Mouse (Mus musculus): ENCODE data around the gene Cops7b. TPM values are rescaled to one million over a fixed set of nuclear protein-coding genes. Genes with fewer than 3 reads are reported as not detected.

The Cops7b gene
- polyA plus RNA-seq, 1 experiment: 31.7 TPM

DNA sequence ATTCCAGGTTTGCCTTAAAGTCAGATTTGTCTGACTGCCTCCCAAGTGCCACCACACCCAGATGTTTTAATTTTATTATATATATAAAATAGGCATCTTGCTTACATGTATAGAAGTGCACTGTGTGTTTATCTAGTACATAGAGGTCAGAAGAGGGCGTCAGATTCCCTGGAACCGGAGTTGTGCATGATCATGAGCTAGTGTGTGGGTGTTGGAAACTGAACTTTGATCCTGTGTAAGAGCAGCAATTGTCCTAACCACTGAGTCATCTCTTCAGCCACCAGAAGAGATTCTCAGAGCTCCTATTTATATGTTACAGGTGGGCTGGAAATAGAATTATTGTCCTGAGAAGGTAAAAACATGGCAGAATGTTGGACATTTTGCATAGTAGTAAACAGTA lies 17.4 kb downstream of the Cops7b start:
- Histone ChIP-seq H3K27me3 (ENCODE audit: control insufficient read depth, insufficient read depth, low read length, poor library complexity, severe bottlenecking) (no peaks in the 10 kb centered on the region), H3K27ac (ENCODE audit: insufficient read depth, low read length) (no peak overlapping the region), H3K9me3 (replicated peaks; ENCODE audit: control insufficient read depth, insufficient read depth, low read length, poor library complexity, severe bottlenecking) (no peaks in the 10 kb centered on the region), H3K4me3 (ENCODE audit: low read depth, low read length) (no peak overlapping the region), H3K36me3 (ENCODE audit: control insufficient read depth, insufficient read depth, low read length, poor library complexity, severe bottlenecking) (peaks cover 26% of the 10 kb centered on the region), H3K4me1 (ENCODE audit: control insufficient read depth, insufficient read depth, low read length) (no peaks in the 10 kb centered on the region), H3K9ac (ENCODE audit: low read depth, poor library complexity, severe bottlenecking) (no peak overlapping the region)
- TF ChIP-seq EP300 (IDR thresholded peaks at IDR 0.05; ENCODE audit: insufficient read depth, low read depth, low read length) (no peak), POLR2A (IDR thresholded peaks at IDR 0.05; ENCODE audit: insufficient read depth, low read length) (no peak), CTCF (IDR thresholded peaks at IDR 0.05; ENCODE audit: low read depth, low read length) (no peak)

DNA sequence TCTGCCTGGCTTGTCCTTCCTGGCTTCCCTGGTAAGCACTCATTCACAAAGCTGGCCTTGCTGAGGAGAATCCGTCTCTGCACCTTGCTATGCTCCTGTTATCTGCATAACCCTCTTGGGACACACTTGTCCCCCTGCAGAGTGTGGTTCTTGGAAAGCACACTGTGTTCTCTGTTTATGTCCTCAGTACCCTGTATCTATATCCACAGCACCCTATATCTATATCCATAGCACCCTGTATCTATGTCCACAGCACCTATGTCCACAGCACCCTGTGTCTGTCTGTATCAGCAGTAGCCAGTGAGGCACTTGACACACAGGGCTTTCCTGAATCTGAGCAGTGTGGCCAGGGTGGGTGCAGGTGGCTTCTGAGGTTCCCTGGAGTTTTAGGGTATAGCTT lies 28.2 kb downstream of the Cops7b start:
- Histone ChIP-seq H3K27me3 (ENCODE audit: control insufficient read depth, insufficient read depth, low read length, poor library complexity, severe bottlenecking) (no peaks in the 10 kb centered on the region), H3K9me3 (replicated peaks; ENCODE audit: control insufficient read depth, insufficient read depth, low read length, poor library complexity, severe bottlenecking) (no peaks in the 10 kb centered on the region), H3K9ac (ENCODE audit: low read depth, poor library complexity, severe bottlenecking) (no peak overlapping the region), H3K27ac (ENCODE audit: insufficient read depth, low read length) (no peak overlapping the region), H3K4me1 (ENCODE audit: control insufficient read depth, insufficient read depth, low read length) (no peaks in the 10 kb centered on the region), H3K36me3 (ENCODE audit: control insufficient read depth, insufficient read depth, low read length, poor library complexity, severe bottlenecking) (peaks cover 3% of the 10 kb centered on the region), H3K4me3 (ENCODE audit: low read depth, low read length) (no peak overlapping the region)
- TF ChIP-seq CTCF (IDR thresholded peaks at IDR 0.05; ENCODE audit: low read depth, low read length) (no peak), POLR2A (IDR thresholded peaks at IDR 0.05; ENCODE audit: insufficient read depth, low read length) (no peak)

DNA sequence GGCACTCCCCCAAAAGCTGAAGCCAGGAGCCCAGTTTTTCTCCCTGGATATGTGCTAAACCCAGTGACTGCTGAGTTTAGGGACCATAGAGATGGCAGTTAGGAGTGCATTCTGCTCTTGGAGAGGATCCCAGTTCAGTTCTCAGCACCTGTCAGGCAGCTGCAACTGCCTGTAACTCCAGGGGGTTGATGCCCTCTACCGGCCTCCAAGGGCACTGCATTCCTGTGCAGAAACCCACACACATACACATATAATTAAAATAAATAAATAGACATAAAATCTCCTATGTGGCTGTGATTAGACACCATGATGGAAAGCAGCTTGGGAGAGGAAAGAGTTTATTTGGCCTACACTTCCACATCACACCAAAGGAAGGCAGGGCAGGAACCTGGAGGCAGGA lies 29.4 kb downstream of the Cops7b start:
- Histone ChIP-seq H3K9ac (ENCODE audit: low read depth, poor library complexity, severe bottlenecking) (no peak overlapping the region), H3K27me3 (ENCODE audit: control insufficient read depth, insufficient read depth, low read length, poor library complexity, severe bottlenecking) (no peaks in the 10 kb centered on the region), H3K36me3 (ENCODE audit: control insufficient read depth, insufficient read depth, low read length, poor library complexity, severe bottlenecking) (peaks cover 3% of the 10 kb centered on the region), H3K4me1 (ENCODE audit: control insufficient read depth, insufficient read depth, low read length) (no peaks in the 10 kb centered on the region), H3K9me3 (replicated peaks; ENCODE audit: control insufficient read depth, insufficient read depth, low read length, poor library complexity, severe bottlenecking) (no peaks in the 10 kb centered on the region), H3K4me3 (ENCODE audit: low read depth, low read length) (no peak overlapping the region), H3K27ac (ENCODE audit: insufficient read depth, low read length) (no peak overlapping the region)
- peak; percentile 41 for TF ChIP-seq CTCF (IDR thresholded peaks at IDR 0.05; ENCODE audit: low read depth, low read length)
- TF ChIP-seq EP300 (IDR thresholded peaks at IDR 0.05; ENCODE audit: insufficient read depth, low read depth, low read length): no peak
- no peak for TF ChIP-seq POLR2A (IDR thresholded peaks at IDR 0.05; ENCODE audit: insufficient read depth, low read length)

DNA sequence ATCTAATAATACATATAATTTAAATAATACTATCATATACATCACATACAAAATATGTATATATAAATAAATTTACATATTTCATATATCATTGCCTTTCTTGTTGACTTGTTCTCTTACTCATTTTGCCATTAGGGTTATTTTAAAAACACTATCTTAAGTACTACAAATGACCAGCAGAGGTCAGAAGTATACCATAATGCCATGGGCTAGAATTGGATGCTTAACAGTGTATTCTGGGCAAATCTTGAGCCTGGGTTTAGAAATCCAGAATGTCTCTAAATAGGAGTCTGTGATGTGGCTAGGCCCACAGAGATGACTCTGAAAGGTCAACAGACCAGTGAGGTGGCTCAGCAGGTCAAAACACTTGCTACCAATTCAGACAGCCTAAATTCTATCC lies 31.6 kb downstream of the Cops7b start:
- TF ChIP-seq CTCF (IDR thresholded peaks at IDR 0.05; ENCODE audit: low read depth, low read length) (no peak), POLR2A (IDR thresholded peaks at IDR 0.05; ENCODE audit: insufficient read depth, low read length) (no peak), EP300 (IDR thresholded peaks at IDR 0.05; ENCODE audit: insufficient read depth, low read depth, low read length) (no peak)
- Histone ChIP-seq H3K9ac (ENCODE audit: low read depth, poor library complexity, severe bottlenecking) (no peak overlapping the region), H3K27me3 (ENCODE audit: control insufficient read depth, insufficient read depth, low read length, poor library complexity, severe bottlenecking) (no peaks in the 10 kb centered on the region), H3K4me1 (ENCODE audit: control insufficient read depth, insufficient read depth, low read length) (no peaks in the 10 kb centered on the region), H3K9me3 (replicated peaks; ENCODE audit: control insufficient read depth, insufficient read depth, low read length, poor library complexity, severe bottlenecking) (no peaks in the 10 kb centered on the region), H3K4me3 (ENCODE audit: low read depth, low read length) (no peak overlapping the region), H3K36me3 (ENCODE audit: control insufficient read depth, insufficient read depth, low read length, poor library complexity, severe bottlenecking) (no peaks in the 10 kb centered on the region), H3K27ac (ENCODE audit: insufficient read depth, low read length) (no peak overlapping the region)

DNA sequence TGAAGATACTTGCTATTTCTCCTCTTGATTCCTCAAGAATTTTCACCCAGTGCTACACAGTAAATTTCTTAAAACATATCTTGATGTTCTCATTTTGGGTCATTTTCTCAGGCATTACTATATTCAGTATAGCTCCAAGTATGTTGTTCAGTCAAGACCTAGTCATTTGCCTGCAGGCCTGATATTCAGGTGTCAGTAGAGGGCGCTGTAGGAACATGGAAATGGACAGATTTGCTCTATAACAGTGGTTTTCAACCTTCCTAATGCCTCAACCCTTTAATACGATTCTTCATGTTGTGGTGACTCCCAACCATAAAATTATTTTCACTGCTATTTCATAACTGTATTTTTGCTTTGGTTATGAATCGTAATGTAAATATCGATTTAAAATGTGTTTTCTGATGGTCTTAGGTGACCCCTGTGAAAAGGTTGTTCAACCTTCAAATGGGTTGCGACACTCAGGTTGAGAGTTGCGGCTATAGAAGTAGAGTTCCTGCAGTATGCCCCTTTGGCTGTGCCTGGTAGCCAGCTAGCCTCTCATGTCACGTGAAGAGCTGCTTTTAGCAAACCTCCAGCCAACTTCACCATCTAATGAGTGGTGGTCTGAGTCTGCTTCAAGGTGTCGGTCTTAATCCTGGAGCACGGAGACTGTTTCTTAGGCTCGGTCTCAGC lies 35.9 kb downstream of the Cops7b start:
- Histone ChIP-seq H3K27ac (ENCODE audit: insufficient read depth, low read length) (no peak overlapping the region), H3K36me3 (ENCODE audit: control insufficient read depth, insufficient read depth, low read length, poor library complexity, severe bottlenecking) (no peaks in the 10 kb centered on the region)
- TF ChIP-seq CTCF (IDR thresholded peaks at IDR 0.05; ENCODE audit: low read depth, low read length): peak; percentile 44
- TF ChIP-seq POLR2A (IDR thresholded peaks at IDR 0.05; ENCODE audit: insufficient read depth, low read length): no peak

DNA sequence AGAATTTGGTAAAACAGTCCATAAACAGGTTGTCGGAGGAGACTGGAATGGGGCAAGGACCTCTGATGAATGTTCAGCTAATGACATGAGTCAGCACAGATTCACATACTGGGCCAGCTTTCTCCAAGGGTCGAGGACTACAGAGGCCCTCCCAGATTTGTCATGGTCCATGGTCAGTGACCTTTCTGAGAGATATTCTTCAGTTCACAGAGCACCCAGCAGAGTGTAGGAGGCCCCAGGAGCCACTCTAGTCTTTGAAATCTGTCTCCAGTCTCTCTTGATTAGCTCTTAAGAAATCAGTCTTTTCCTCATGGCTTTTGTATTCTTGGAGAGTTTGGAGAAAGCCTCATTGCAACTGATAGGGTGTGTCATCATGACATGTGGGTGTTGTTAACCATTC lies 39.6 kb downstream of the Cops7b start:
- no peaks in the 10 kb centered on the region for H3K27me3 ChIP-seq (ENCODE audit: control insufficient read depth, insufficient read depth, low read length, poor library complexity, severe bottlenecking)
- no peak overlapping the region for H3K9ac ChIP-seq (ENCODE audit: low read depth, poor library complexity, severe bottlenecking)
- no peak overlapping the region for H3K4me3 ChIP-seq (ENCODE audit: low read depth, low read length)
- H3K4me1 ChIP-seq (ENCODE audit: control insufficient read depth, insufficient read depth, low read length): no peaks in the 10 kb centered on the region
- TF ChIP-seq CTCF (IDR thresholded peaks at IDR 0.05; ENCODE audit: low read depth, low read length) (no peak), POLR2A (IDR thresholded peaks at IDR 0.05; ENCODE audit: insufficient read depth, low read length) (no peak), EP300 (IDR thresholded peaks at IDR 0.05; ENCODE audit: insufficient read depth, low read depth, low read length) (no peak)
- H3K9me3 ChIP-seq (replicated peaks; ENCODE audit: control insufficient read depth, insufficient read depth, low read length, poor library complexity, severe bottlenecking): no peaks in the 10 kb centered on the region
- H3K27ac ChIP-seq (ENCODE audit: insufficient read depth, low read length): no peak overlapping the region
- H3K36me3 ChIP-seq (ENCODE audit: control insufficient read depth, insufficient read depth, low read length, poor library complexity, severe bottlenecking): no peaks in the 10 kb centered on the region

More for the DNA sequence above, 35.9 kb downstream of the Cops7b start:
- Histone ChIP-seq H3K9me3 (replicated peaks; ENCODE audit: control insufficient read depth, insufficient read depth, low read length, poor library complexity, severe bottlenecking) (no peaks in the 10 kb centered on the region), H3K4me1 (ENCODE audit: control insufficient read depth, insufficient read depth, low read length) (no peaks in the 10 kb centered on the region), H3K27me3 (ENCODE audit: control insufficient read depth, insufficient read depth, low read length, poor library complexity, severe bottlenecking) (no peaks in the 10 kb centered on the region), H3K9ac (ENCODE audit: low read depth, poor library complexity, severe bottlenecking) (no peak overlapping the region), H3K4me3 (ENCODE audit: low read depth, low read length) (no peak overlapping the region)
